Mouse (Mus musculus): Measurements from ENCODE around the gene Cep170b. TPM values are rescaled to one million over a fixed set of nuclear protein-coding genes. Genes with fewer than 3 reads are reported as not detected.

Cep170b gene
- total and polyA plus RNA-seq, 2 experiments from 2014 or later: 39.0 to 118 TPM

- Histone ChIP-seq H3K27me3 (ENCODE audit: insufficient read depth, low read length) (no peaks in the 10 kb centered on the region), H3K9ac (replicated peaks; ENCODE audit: low read length) (no peak overlapping the region), H3K4me2 (ENCODE audit: low read depth, low read length) (no peak overlapping the region), H3K27ac (no peak overlapping the region), H3K36me3 (ENCODE audit: insufficient read depth, low read length) (no peaks in the 10 kb centered on the region), H3K4me1 (ENCODE audit: insufficient read depth, low read length) (peaks cover 7% of the 10 kb centered on the region; the same call in 1 of the 2 replicates), H3K9me3 (ENCODE audit: low read length) (no peaks in the 10 kb centered on the region), H3K4me3 (ENCODE audit: low read length) (no peak overlapping the region)
- TF ChIP-seq CTCF (IDR thresholded peaks at IDR 0.05; ENCODE audit: low read depth): no peak
- ATAC-seq (no peak), DNase-seq (ENCODE audit: low spot score) (no peak)
- WGBS: 79% methylated on average over 5 of the region's 5 CpGs
Measured at GRCm38 (mm10) chr12:112718995-112719394, 1.3 kb upstream of the Cep170b start.

GRCm38 (mm10) chr12:112720890-112721423 is 702 bp downstream of the Cep170b start:
- WGBS: 45% methylated on average over 12 of the region's 12 CpGs
- Histone ChIP-seq H3K4me3 (ENCODE audit: low read length) (peak overlapping the region; percentile 60), H3K27me3 (ENCODE audit: insufficient read depth, low read length) (no peaks in the 10 kb centered on the region), H3K36me3 (ENCODE audit: insufficient read depth, low read length) (no peaks in the 10 kb centered on the region), H3K9me3 (ENCODE audit: low read length) (no peaks in the 10 kb centered on the region), H3K4me1 (ENCODE audit: insufficient read depth, low read length) (peaks cover 3% of the 10 kb centered on the region; the same call in 1 of the 2 replicates), H3K27ac (peak overlapping the region; percentile 64; the same call in 1 of the 2 replicates), H3K4me2 (ENCODE audit: low read depth, low read length) (peak overlapping the region; percentile 73), H3K9ac (replicated peaks; ENCODE audit: low read length) (peak overlapping the region; percentile 81; the same call in 1 of the 2 replicates)
- no peak for ATAC-seq
- no peak for TF ChIP-seq CTCF (IDR thresholded peaks at IDR 0.05; ENCODE audit: low read depth)
- DNase-seq (ENCODE audit: low spot score): no peak

- peaks cover 3% of the 10 kb centered on the region; the same call in 1 of the 2 replicates for H3K4me1 ChIP-seq (ENCODE audit: insufficient read depth, low read length)
- WGBS: 6% methylated on average over 50 of the region's 69 CpGs
- H3K9ac ChIP-seq (replicated peaks; ENCODE audit: low read length): peak overlapping the region; percentile 81
- peak; percentile 38 for ATAC-seq
- no peak for TF ChIP-seq CTCF (IDR thresholded peaks at IDR 0.05; ENCODE audit: low read depth)
- peak; percentile 73 for DNase-seq (ENCODE audit: low spot score)
- peak overlapping the region; percentile 64 for H3K27ac ChIP-seq
- peak overlapping the region; percentile 60 for H3K4me3 ChIP-seq (ENCODE audit: low read length)
- H3K36me3 ChIP-seq (ENCODE audit: insufficient read depth, low read length): no peaks in the 10 kb centered on the region
- H3K4me2 ChIP-seq (ENCODE audit: low read depth, low read length): peak overlapping the region; percentile 73
- no peaks in the 10 kb centered on the region for H3K27me3 ChIP-seq (ENCODE audit: insufficient read depth, low read length)
- H3K9me3 ChIP-seq (ENCODE audit: low read length): no peaks in the 10 kb centered on the region
Measured at GRCm38 (mm10) chr12:112721424-112722239, 1.4 kb downstream of the Cep170b start.

- H3K4me1 ChIP-seq (ENCODE audit: insufficient read depth, low read length): peaks cover 3% of the 10 kb centered on the region; the same call in 1 of the 2 replicates
Measured at GRCm38 (mm10) chr12:112722240-112723027, 2.2 kb downstream of the Cep170b start.

GRCm38 (mm10) chr12:112723028-112723330 is 2.7 kb downstream of the Cep170b start:
- Histone ChIP-seq H3K4me1 (ENCODE audit: insufficient read depth, low read length) (peaks cover 3% of the 10 kb centered on the region; the same call in 1 of the 2 replicates), H3K4me2 (ENCODE audit: low read depth, low read length) (peak overlapping the region; percentile 73), H3K4me3 (ENCODE audit: low read length) (peak overlapping the region; percentile 60), H3K36me3 (ENCODE audit: insufficient read depth, low read length) (no peaks in the 10 kb centered on the region), H3K27ac (no peak overlapping the region; the same call in 1 of the 2 replicates), H3K9me3 (ENCODE audit: low read length) (no peaks in the 10 kb centered on the region), H3K27me3 (ENCODE audit: insufficient read depth, low read length) (no peaks in the 10 kb centered on the region), H3K9ac (replicated peaks; ENCODE audit: low read length) (peak overlapping the region; percentile 81)
- TF ChIP-seq CTCF (IDR thresholded peaks at IDR 0.05; ENCODE audit: low read depth): no peak; the same call in 1 of the 2 replicates
- ATAC-seq (peak; percentile 33), DNase-seq (ENCODE audit: low spot score) (no peak)
- 4% methylated on average over 5 of the region's 5 CpGs for WGBS

More at GRCm38 (mm10) chr12:112722240-112723027, 2.2 kb downstream of the Cep170b start:
- peak; percentile 55 for DNase-seq (ENCODE audit: low spot score)
- under 1% methylated on average over 57 of the region's 75 CpGs for WGBS
- peak overlapping the region; percentile 81 for H3K9ac ChIP-seq (replicated peaks; ENCODE audit: low read length)
- H3K27me3 ChIP-seq (ENCODE audit: insufficient read depth, low read length): no peaks in the 10 kb centered on the region
- TF ChIP-seq CTCF (IDR thresholded peaks at IDR 0.05; ENCODE audit: low read depth): no peak
- H3K4me3 ChIP-seq (ENCODE audit: low read length): peak overlapping the region; percentile 60
- peak; percentile 58 for ATAC-seq
- peak overlapping the region; percentile 73 for H3K4me2 ChIP-seq (ENCODE audit: low read depth, low read length)
- peak overlapping the region; percentile 64 for H3K27ac ChIP-seq
- no peaks in the 10 kb centered on the region for H3K9me3 ChIP-seq (ENCODE audit: low read length)
- no peaks in the 10 kb centered on the region for H3K36me3 ChIP-seq (ENCODE audit: insufficient read depth, low read length)

GRCm38 (mm10) chr12:112723445-112723844 is 3.2 kb downstream of the Cep170b start:
- H3K4me1 ChIP-seq (ENCODE audit: insufficient read depth, low read length): peaks cover 3% of the 10 kb centered on the region; the same call in 1 of the 2 replicates
- no peak for TF ChIP-seq CTCF (IDR thresholded peaks at IDR 0.05; ENCODE audit: low read depth)
- H3K27ac ChIP-seq: no peak overlapping the region; the same call in 1 of the 2 replicates
- no peaks in the 10 kb centered on the region for H3K9me3 ChIP-seq (ENCODE audit: low read length)
- 86% methylated on average over 6 of the region's 6 CpGs for WGBS
- ATAC-seq (no peak), DNase-seq (ENCODE audit: low spot score) (no peak)
- H3K36me3 ChIP-seq (ENCODE audit: insufficient read depth, low read length): no peaks in the 10 kb centered on the region
- H3K4me2 ChIP-seq (ENCODE audit: low read depth, low read length): peak overlapping the region; percentile 73
- no peaks in the 10 kb centered on the region for H3K27me3 ChIP-seq (ENCODE audit: insufficient read depth, low read length)
- peak overlapping the region; percentile 60 for H3K4me3 ChIP-seq (ENCODE audit: low read length)
- H3K9ac ChIP-seq (replicated peaks; ENCODE audit: low read length): peak overlapping the region; percentile 81
